Mouse (Mus musculus) hindbrain, postnatal 0 days (tissue): ENCODE measurements around the gene Sord. TPM values are rescaled to one million over a fixed set of nuclear protein-coding genes. Genes with fewer than 3 reads are reported as not detected.
A peak's percentile ranks its signal among the peaks of the same experiment; 100 is the strongest.

Source experiments
- ATAC-seq: fragments of 200-750 bp; cut with Nextera tagmentation; 2 replicates; pipeline ENCODE4 v1.8.0; 2017; ENCODE audit warnings: mild to moderate bottlenecking, moderate TSS enrichment, moderate library complexity
- DNase-seq: peaks from one replicate; pipeline ENCODE4 v3.0.0-alpha.2; 2015; ENCODE audit warnings: low spot score
- H3K27ac ChIP-seq: fragments of 300-500 bp; sonication (generic); 2 replicates; pipeline ENCODE4 v1.5.1; 2014; ENCODE audit warnings: mild to moderate bottlenecking
- H3K27me3 ChIP-seq: fragments of 300-500 bp; sonication (generic); 2 replicates; pipeline ENCODE4 v1.6.1; 2014; ENCODE audit warnings: low read length, mixed read lengths; ENCODE audit not compliant: insufficient read depth
- H3K36me3 ChIP-seq: fragments of 300-500 bp; sonication (generic); 2 replicates; pipeline ENCODE4 v1.6.1; 2014; ENCODE audit warnings: low read length, mixed read lengths; ENCODE audit not compliant: insufficient read depth
- H3K4me1 ChIP-seq: fragments of 300-500 bp; sonication (generic); 2 replicates; pipeline ENCODE4 v1.6.1; 2014; ENCODE audit warnings: antibody characterized with exemption, low read length, mixed read lengths; ENCODE audit not compliant: insufficient read depth
- H3K4me2 ChIP-seq: fragments of 300-500 bp; sonication (generic); 2 replicates; pipeline ENCODE4 v1.6.1; 2014; ENCODE audit warnings: low read depth, mild to moderate bottlenecking, low read length, moderate library complexity, mixed read lengths
- H3K4me3 ChIP-seq: fragments of 300-500 bp; sonication (generic); 2 replicates; pipeline ENCODE4 v1.5.1; 2014; ENCODE audit warnings: low read length
- H3K9ac ChIP-seq: fragments of 300-500 bp; sonication (generic); replicated peaks from 2 replicates; pipeline ENCODE4 v1.6.1; 2014; ENCODE audit warnings: mild to moderate bottlenecking, low read length, moderate library complexity, mixed read lengths
- H3K9me3 ChIP-seq: fragments of 300-500 bp; sonication (generic); 2 replicates; pipeline ENCODE4 v1.6.1; 2016; ENCODE audit warnings: low read length, mixed read lengths
- CTCF ChIP-seq: IDR thresholded peaks from 2 replicates; pipeline ENCODE4 v1.5.1; 2016; ENCODE audit warnings: antibody characterized with exemption, control low read depth, low read depth
- WGBS: fragments of 180-500 bp; shearing (Covaris S2); extraction: QIAGEN DNeasy Blood & Tissue Kit; methylation state at CpG from one replicate; pipeline ENCODE4 v1.1.7; 2014; 5-methylcytosine and 5-hydroxymethylcytosine counted together
- polyA plus RNA-seq: library from polyadenylated mRNA; unstranded; fragments of >200 nt; fragmentation: Nextera tagmentation; extraction: Ambion mirVana; gene quantifications from 2 replicates; pipeline ENCODE4 v1.2.1, GENCODE M21; 2015
- total RNA-seq: library from RNA; depleted of rRNA; stranded (reverse); fragments of >200 nt; gene quantifications from 2 replicates; pipeline ENCODE4 v1.2.3, GENCODE M21; 2014

Sord gene
- total and polyA plus RNA-seq, 2 experiments from 2014 or later, result 24.1 to 28.2 TPM

DNA sequence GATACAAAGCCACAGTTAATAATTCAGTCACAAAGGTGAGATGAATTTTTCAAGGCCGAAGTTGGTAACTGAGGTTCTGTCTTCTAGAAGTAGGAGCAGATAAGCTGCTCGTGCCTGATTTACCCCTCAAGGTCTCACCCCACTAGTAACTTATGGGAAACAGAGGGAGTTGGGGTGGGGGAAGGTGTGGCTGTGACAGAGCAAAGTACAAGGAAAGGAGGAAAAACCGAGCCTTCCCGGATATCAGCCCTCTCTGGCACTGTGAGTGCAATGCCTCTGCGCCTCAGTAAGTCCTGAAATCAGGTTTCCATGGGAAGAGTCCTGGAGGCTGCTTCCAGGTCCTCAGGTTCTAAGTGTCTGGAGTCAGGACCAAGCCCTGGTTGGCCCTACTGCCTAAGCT is 26.2 kb downstream of the Sord start:
- Histone ChIP-seq H3K4me3 (no peak overlapping the region), H3K9me3 (no peaks in the 10 kb centered on the region), H3K4me2 (no peak overlapping the region), H3K27me3 (no peaks in the 10 kb centered on the region), H3K27ac (no peak overlapping the region), H3K9ac (no peak overlapping the region), H3K4me1 (0 out of 2 replicates have a peak, but pooled peaks cover 4% of the 10 kb centered on the region), H3K36me3 (no peaks in the 10 kb centered on the region)
- WGBS, result 91% methylated on average over 5 of the region's 5 CpGs
- ATAC-seq (no peak), DNase-seq (no peak)
- no peak for TF ChIP-seq CTCF

DNA sequence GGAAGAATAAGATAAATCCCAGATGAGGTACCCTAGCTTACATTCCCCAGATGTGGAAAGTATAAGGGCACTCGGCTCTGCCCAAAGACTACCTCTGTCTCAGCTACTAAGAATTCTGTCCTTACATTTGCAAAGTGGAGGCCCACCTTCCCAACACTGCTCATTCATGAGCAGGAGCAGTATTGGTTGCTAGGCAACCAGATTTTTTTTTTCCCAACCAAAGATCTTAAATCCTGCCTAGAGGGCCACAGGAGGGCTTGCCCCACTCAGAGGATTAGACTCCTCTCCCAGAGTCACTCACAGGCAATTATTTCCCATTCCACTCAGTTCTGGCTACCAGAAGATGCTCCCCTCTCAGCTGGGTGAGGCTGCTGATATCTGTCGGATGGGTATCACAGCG is 30.1 kb downstream of the Sord start:
- Histone ChIP-seq H3K4me3 (no peak overlapping the region), H3K27ac (no peak overlapping the region), H3K36me3 (no peaks in the 10 kb centered on the region), H3K9ac (no peak overlapping the region), H3K9me3 (no peaks in the 10 kb centered on the region), H3K4me1 (0 out of 2 replicates have a peak, but pooled peaks cover 4% of the 10 kb centered on the region), H3K4me2 (no peak overlapping the region), H3K27me3 (no peaks in the 10 kb centered on the region)
- WGBS, result 41% methylated on average over 3 of the region's 3 CpGs
- TF ChIP-seq CTCF, result no peak
- DNase-seq, result peak; percentile 82
- peak; percentile 71; the same call in 1 of the 2 replicates for ATAC-seq

DNA sequence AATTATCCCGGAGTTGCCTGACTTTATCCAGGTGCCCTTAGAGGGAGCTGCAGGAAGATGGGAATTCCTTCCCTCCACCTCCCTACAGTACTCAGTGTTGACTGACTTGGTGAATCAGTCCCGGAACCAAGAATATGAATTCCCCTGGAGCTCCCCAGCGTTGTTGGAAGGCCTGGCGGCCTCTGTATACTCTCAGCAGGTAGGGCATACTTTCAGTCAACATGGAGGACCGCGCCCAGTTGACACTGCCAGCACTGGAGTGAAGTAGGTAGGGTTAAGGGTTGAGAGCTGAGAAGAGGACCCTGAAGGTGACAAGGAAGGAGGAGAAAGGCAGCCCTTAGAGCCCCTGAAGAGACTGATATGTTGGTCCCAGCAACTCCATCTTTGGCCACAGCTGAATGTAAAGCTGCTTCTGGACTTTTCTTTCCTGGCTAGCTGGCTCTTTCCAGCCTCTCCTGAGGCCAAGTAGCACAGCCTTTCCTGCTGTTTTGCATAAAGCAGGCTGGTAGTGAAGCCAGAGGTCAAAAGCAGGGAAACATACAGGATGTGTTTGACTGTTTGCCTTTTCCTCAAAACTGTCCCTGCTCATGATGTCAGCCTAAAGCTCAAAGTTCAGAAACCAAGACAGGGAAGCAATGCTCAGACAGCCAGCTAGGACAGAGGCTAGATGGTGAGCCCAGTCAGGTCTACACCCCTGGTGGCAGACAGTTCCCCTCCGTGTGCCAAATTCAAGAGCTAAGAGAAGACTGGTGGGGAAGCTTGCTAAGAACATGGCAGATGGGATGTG is 32.1 kb downstream of the Sord start:
- no peaks in the 10 kb centered on the region for H3K9me3 ChIP-seq
- H3K36me3 ChIP-seq, result no peaks in the 10 kb centered on the region
- DNase-seq (no peak), ATAC-seq (no peak)
- H3K9ac ChIP-seq, result no peak overlapping the region
- H3K27me3 ChIP-seq, result no peaks in the 10 kb centered on the region
- H3K27ac ChIP-seq, result no peak overlapping the region
- no peak overlapping the region for H3K4me2 ChIP-seq
- no peak overlapping the region for H3K4me3 ChIP-seq
- no peak for TF ChIP-seq CTCF
- 0 out of 2 replicates have a peak, but pooled peaks cover 4% of the 10 kb centered on the region for H3K4me1 ChIP-seq
- 91% methylated on average over 7 of the region's 7 CpGs for WGBS

DNA sequence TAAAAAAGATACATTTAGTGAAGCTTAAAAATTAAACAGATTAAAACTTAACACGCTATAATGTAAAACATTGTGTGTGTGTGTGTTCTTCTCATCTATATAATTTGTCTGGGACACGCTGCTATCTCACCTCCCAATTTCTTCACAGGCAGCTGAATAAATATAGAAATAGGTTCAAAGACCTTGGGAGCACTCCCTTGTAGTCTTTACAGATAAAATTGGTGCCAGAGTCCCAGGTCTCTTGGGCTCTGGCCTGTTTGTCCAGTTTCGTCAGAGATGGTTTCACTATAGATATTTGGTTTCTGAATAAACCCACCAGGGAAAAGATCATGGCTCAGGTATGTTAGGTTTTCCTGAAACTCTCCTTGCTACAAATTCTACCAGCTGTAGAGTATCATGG is 44.2 kb downstream of the Sord start:
- no peak for ATAC-seq
- no peaks in the 10 kb centered on the region for H3K36me3 ChIP-seq
- 93% methylated on average over 3 of the region's 3 CpGs for WGBS
- H3K9me3 ChIP-seq, result no peaks in the 10 kb centered on the region
- H3K4me1 ChIP-seq, result no peaks in the 10 kb centered on the region
- no peaks in the 10 kb centered on the region for H3K27me3 ChIP-seq
- no peak for TF ChIP-seq CTCF
- no peak overlapping the region for H3K27ac ChIP-seq
- no peak for DNase-seq
- no peak overlapping the region for H3K4me2 ChIP-seq
- no peak overlapping the region for H3K4me3 ChIP-seq
- no peak overlapping the region for H3K9ac ChIP-seq

DNA sequence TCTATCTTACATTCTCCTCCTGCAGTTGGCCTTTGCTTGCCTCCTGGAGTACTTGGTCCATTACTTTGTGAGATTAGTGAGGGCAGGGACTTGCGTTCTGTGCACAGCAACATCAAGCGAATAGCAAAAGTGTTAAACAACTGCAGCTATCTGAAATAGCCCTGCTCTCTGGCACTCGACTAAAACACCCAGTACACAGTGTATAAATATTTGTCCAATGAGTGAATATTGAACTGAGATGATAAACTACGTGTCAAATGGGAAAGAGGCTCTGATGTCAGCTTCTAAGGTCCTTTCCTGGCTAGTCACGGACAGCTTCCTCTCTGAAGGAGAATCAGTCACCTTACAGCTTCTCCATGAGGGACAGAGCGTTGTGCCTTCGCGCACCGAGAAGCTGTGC is 49.5 kb downstream of the Sord start:
- no peak for TF ChIP-seq CTCF
- H3K9ac ChIP-seq, result no peak overlapping the region

DNA sequence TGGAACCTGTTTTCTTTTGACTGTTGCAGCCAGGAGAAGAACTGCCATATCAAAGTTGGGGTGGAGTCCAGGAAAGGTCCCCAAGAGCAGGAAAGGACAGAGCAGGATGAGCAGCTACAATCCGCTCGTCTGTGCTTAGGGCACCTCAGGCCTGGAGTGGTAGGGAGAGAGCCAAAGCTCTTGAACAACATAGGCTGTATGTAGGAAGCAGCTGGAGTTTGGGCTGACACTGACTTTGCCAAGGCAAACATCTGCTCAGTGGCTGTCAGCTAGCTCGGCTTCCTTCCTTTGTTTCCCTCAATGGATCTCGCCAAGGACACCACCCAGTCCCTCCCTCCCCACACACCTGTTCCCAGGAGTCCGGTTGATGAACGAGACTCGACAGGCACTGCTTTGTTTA is 51.6 kb downstream of the Sord start:
- Histone ChIP-seq H3K27ac (no peak overlapping the region), H3K4me1 (no peaks in the 10 kb centered on the region), H3K4me2 (no peak overlapping the region), H3K4me3 (no peak overlapping the region), H3K36me3 (no peaks in the 10 kb centered on the region), H3K9ac (no peak overlapping the region), H3K9me3 (no peaks in the 10 kb centered on the region), H3K27me3 (no peaks in the 10 kb centered on the region)
- ATAC-seq (no peak), DNase-seq (no peak)
- 47% methylated on average over 7 of the region's 7 CpGs for WGBS
- no peak for TF ChIP-seq CTCF

More for the DNA sequence above, 49.5 kb downstream of the Sord start:
- ATAC-seq (no peak), DNase-seq (no peak)
- H3K4me2 ChIP-seq, result no peak overlapping the region
- no peak overlapping the region for H3K4me3 ChIP-seq
- 86% methylated on average over 9 of the region's 9 CpGs for WGBS
- H3K9me3 ChIP-seq, result no peaks in the 10 kb centered on the region
- H3K36me3 ChIP-seq, result no peaks in the 10 kb centered on the region
- no peak overlapping the region for H3K27ac ChIP-seq
- no peaks in the 10 kb centered on the region for H3K4me1 ChIP-seq
- H3K27me3 ChIP-seq, result no peaks in the 10 kb centered on the region

DNA sequence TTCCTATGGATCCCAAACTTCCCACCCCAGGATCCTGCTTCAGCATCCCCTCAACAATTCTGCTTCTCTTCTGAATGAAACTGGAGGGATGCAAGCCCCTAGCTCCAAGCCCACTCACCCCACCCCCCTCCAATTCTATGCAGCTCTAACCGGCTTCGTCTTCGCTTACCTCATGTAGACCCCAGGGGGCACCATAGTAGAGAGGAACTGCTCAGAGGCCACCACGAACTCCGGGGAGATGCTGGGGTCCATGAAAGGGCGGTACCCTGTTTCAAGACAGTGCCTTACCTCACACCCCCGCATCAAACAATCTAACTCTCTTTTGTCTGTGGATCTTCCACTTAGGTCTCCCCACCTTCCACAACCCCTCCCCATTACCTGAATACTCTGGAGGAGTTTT is 60.4 kb downstream of the Sord start:
- no peaks in the 10 kb centered on the region for H3K9me3 ChIP-seq
- no peak overlapping the region for H3K27ac ChIP-seq
- ATAC-seq (no peak), DNase-seq (no peak)
- no peaks in the 10 kb centered on the region for H3K36me3 ChIP-seq
- peaks cover 39% of the 10 kb centered on the region for H3K27me3 ChIP-seq
- WGBS, result 9% methylated on average over 7 of the region's 7 CpGs
- H3K4me1 ChIP-seq, result peaks cover 13% of the 10 kb centered on the region; the same call in 1 of the 2 replicates
- no peak overlapping the region for H3K9ac ChIP-seq
- peak; percentile 17; the same call in 1 of the 2 replicates for TF ChIP-seq CTCF
- no peak overlapping the region for H3K4me3 ChIP-seq
- H3K4me2 ChIP-seq, result no peak overlapping the region
